Mouse (Mus musculus) megakaryocyte, embryonic 14.5 days (primary cell): ENCODE results near the gene Scube2.

ENCODE experiments used
- FLI1 ChIP-seq: IDR thresholded peaks from 2 replicates; pipeline ENCODE4 v1.6.1; 2012; ENCODE audit warnings: low read length, inconsistent platforms, mixed read lengths
- GATA1 ChIP-seq: IDR thresholded peaks from 3 replicates; pipeline ENCODE4 v1.6.1; 2012; ENCODE audit warnings: mixed read lengths, low read length, inconsistent platforms, borderline replicate concordance

GRCm38 (mm10) chr7:109889300-109889699 lies 23.8 kb upstream of the Scube2 start:
- TF ChIP-seq GATA1 (no peak), FLI1 (no peak)
